Mouse (Mus musculus) layer of hippocampus, postnatal 10 days (tissue): ENCODE measurements at regions not wholly inside any gene's neighbourhood (a gene's known extent, or its start where the extent isn't known, plus 50 kb on each side); places are given as distances from the start of the nearest gene placed in this dataset.
A peak's percentile ranks its signal among the peaks of the same experiment; 100 is the strongest.

Experiments used
- DNase-seq, 2 experiments: peaks; one replicate each; pipeline ENCODE4 v3.0.0; 2021; ENCODE audit warnings: low spot score in 2 of 2

GRCm38 (mm10) chr8:30458136-30458535, 2970.4 kb upstream of the 5930422O12Rik start:
- DNase-seq, result no peak

- no peak for DNase-seq
Measured at GRCm38 (mm10) chr8:30482956-30483355, 2945.6 kb upstream of the 5930422O12Rik start.

- no peak for DNase-seq
Measured at GRCm38 (mm10) chr8:30494851-30495355, 2933.6 kb upstream of the 5930422O12Rik start.

DNA sequence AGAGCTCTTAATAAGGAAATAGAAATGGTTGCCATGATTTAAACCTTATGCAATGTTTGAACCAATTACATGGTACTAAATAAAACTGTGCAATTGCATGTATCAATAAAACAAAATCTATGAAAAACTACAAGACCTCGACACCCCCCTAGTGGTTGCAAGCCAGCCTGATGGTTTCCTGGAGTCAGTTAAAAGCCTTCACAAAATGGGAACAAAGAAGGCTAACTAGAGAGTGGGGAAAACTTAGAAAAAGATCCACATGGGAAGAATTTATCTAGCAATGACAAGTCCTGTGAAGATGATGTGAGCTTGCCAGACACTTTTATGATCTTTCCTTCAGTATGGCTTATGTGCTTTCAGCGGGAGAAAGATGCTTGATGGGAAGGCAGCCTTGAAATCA, 2926.3 kb upstream of the 5930422O12Rik start:
- peak in 1 of 2 experiments; percentile 12 for DNase-seq

DNA sequence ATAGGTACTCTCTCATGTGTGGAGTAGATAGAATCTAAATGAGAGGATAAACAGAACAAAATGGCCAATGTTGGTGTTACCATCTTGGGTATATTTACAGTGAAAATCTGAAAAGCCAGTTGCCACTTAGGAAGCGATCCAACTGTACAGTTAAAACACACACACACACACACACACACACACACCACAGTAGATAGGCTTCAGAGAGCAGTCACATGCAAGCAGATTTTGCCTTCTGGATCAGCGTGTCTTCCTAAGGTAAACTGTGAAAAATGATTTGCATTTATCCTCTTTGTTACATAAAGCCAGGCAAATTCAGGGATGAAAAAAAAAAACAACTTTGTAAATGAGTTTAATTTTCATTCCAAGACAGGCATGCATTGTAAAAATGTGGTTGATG, 2917.2 kb upstream of the 5930422O12Rik start:
- DNase-seq, result no peak

DNA sequence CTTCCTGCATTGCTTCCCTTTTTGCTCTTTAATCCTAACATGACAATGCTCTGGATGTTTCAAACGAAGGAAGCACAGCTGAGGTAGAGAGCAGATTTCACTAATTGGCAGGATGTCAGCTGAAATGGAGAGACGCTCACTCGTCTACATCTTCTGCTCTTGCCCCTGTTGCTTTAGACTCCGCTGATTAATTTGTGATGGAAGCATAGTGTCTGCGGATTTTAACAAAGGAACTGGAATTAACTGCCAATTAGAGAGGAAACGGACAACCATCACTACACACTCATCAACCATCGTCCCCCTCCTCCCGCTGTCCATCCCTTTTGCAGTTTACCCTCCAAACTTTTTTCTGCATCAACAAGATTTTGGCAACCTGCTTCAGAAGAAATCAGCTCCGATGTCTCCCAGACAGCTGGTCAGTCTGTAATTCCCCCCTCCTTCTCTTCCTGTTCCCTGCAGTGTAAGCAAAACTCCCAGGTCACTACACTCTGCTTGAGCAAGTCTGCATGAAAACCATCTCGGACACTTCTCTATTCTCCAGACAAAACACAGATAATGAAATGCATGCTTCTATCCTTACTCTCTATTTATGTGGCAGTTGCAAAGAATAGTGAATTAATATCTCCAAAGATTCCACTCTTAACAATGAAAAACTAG, 2905.6 kb upstream of the 5930422O12Rik start:
- DNase-seq, result no peak

DNA sequence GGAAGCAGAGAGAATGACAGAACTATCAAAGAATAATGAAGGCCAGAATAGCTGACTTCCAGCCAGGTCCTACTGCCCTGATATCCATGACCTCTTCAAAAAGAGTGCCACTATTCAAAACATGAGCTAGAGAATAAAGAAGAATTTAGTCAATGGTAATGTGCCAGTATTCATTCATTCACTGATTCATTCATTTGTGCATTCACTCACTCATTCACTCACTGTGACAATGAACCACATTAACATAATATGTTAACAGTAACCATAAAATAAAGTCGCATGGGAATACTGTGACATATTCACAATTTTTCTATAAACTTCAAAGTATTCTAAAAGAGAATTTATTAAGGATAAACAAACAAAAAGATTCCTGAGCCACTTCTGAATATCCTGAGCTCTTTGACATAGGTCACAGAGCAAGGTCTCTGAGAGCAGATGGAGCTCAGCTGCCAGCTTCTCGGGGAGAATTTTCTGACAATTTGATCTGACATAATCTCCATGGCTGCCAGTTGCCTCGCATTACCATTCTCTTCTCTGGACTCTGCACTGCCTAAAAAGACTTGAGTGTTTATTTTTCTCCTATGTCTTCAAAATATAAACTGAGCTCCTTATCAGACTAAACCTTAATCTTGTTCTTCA, 2895.5 kb upstream of the 5930422O12Rik start:
- DNase-seq, result no peak

- DNase-seq, result no peak
Measured at GRCm38 (mm10) chr8:30533501-30533870, 2895.0 kb upstream of the 5930422O12Rik start.

DNA sequence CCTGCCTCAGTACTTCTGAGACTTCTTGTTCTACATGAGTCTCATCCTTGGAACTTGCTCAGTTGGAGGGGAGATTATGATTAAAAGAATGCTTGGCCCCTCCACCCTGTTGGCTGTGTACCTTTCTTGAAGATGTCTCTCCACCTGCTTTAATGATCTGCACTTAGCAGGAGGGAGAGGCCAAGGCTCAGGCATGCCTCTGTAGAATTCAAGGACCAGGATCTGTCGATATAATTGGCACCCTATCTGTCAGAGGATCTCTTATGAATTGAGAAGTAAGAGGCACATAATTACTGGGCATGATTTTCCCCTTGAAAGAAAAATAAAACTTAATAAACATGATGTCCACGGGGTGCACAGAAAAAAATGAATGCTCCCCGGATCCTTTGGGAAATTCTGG, 2893.1 kb upstream of the 5930422O12Rik start:
- DNase-seq, result no peak

DNA sequence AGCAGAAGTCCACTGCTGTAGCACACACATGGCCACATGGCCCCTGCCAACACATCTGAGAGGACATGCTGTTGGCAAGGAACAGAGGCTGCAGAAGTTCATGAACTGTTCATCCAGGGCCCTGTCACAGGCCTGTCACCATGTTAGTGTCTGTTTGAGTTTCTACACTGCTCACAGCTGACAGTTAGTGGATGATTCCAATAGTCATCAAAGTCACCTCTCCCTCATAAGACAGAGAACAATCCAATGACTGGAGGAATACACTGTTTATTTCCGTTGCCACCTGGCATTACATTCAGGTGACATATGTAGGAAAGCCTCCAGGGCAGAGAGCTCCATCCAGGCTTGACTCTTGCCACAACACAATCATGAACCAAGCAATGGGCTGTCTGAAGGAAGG, 2886.3 kb upstream of the 5930422O12Rik start:
- no peak for DNase-seq

- peak in 1 of 2 experiments; percentile 11 for DNase-seq
Measured at GRCm38 (mm10) chr8:30547820-30548219, 2880.7 kb upstream of the 5930422O12Rik start.

DNA sequence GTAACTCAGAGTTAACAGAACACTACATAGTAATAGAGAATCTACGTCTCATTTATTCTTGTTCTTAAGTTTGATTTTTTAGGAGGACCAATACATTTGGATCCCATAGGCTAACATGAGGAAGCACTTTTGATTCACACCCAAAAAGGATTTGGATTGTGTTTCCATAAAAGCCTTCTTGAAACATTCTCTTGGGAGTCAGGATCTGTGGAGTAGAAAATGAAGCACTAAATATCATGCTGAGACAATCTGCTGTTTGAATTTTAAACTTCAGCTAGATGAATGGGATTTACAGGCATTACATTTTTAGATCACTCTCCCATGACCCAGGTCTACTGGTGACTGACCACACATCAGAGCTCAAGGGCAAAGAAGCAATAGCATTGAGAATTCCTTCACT, 2877.5 kb upstream of the 5930422O12Rik start:
- DNase-seq, result no peak

DNA sequence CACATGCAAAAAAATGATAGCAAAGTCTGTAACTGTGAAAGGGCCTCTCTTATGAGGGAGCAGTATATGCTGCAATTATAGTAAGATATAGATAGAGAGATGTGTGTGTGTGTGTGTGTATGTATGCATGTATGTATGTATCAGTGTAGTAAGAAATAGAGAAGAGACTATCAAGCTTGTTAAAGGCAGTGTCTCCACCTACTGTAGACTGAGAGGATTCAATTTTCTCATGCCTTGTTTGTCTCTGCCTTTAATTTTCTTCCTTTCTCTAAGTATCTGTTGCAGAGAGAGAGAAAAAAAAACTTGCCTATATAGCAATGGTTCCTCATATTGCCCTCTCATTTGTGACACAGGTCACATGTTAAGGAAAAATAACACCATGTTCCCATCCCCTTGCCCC, 2871.1 kb upstream of the 5930422O12Rik start:
- no peak for DNase-seq

DNA sequence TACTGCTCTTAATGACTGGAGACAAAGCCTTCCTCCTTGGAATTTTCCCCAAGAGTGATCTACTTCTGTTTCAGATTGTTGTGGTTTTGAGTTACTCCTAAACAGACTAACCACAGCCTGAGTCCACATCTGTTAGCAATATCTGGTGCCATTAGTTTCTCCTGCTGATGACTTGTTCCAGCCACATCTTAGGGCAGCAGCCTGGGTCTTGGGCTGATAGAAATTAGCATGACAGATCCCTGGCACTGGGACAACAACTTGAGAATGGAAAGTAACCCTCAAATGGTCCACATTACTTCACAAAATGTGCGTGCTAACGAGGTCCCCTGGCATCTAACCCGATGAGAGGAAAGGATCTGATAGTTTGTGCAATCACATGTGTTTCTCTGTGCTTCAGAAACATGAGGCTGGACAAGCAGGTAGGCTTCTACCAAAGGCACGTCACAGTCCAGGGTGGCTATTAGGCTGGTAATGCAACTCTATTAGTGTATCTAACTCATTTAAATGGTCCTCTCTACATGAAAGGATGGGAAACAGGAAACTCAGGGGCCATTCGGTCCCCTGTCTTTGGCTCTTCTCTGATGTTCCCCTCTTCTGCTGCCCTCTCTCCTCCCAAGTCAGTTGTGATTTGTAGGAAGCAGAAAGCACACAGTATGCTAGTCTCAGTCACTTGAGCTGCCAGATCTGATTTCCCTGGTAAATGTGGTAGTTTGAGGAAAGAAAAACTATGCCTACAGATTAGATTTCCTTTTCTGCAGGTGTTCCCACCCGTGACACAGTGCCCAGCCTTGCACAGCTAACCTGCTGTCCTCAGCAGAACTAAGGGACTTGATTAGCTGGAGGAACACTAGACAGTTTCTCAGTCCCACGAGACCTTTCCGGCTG, 2866.9 kb upstream of the 5930422O12Rik start:
- DNase-seq, result no peak

DNA sequence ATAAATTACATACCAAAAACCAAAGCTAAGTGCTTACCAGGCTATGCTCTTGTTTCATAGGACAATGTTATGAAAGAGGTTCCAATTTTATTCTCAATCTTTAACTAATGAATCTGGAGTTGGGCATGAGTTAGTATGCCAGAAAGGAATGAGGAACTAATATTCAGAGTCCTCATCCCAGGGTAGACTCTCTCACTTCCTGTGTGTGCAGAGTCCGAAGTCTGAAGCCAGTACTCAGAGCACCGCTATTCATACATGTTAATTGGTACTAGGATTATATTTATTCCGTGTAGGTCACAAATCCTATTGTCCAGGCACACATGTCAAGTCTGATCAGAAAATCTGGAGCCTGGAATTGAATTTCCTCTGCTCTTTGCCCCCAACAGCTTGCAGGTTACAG, 2858.7 kb upstream of the 5930422O12Rik start:
- no peak for DNase-seq

DNA sequence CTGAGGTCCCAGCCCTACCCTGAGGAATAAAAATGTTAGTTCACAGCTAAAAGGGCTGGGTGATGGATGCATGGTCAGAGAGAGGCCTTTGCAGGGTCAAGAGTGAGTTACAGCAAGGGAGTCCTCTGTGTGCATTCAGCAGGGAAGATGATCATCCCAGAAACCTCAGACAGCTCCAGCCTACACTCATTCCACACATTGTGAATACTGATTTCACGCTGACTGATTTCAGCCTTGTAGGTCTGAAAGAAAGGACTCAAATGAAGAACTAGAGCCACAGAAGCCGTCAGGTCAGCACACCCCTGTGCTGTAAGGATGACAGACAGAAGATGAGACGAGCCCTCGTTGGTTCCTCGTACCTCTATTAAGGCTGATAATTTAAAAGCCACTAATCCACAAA, 2858.0 kb upstream of the 5930422O12Rik start:
- DNase-seq, result no peak

DNA sequence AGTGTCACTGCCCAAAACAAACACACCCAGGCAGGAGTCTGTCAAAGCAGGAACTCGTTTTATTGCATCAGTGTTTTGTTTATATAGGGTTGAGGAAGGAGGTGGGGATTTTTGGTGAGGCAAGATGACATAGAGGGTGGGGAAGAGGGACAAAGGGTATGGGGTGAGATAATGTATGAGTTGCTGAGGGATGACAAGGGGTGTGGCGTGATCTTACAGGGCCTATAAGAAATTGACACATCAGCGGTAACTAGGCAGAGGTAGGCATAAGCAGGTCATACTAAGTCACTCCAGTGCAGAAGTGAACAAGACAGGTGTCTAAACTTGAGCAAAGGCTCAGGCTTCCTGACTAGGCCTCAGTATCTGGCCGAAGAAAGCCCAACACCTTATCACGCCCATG, 2841.0 kb upstream of the 5930422O12Rik start:
- no peak for DNase-seq

- no peak for DNase-seq
Measured at GRCm38 (mm10) chr8:30602421-30602820, 2826.1 kb upstream of the 5930422O12Rik start.

GRCm38 (mm10) chr8:30630332-30630731, 2798.2 kb upstream of the 5930422O12Rik start:
- no peak for DNase-seq

DNA sequence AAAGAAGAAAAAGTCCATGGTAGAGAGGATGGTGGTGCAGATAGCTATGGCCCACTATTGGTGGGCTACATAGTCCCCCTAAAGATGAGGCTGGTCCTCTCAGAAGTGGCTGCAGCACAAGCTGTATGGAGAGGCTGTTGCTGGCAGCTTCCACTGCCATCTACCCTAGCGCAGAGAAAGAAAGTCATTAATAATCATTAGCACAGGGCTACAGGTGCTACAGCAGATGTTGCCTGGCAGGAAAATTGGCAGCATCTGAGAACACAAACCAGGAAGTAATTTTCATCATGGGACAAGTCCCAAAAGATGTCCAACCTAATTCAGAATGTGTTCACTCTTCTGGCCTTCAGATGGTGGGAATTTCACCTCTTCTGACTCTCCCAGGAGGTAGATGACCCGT, 2791.7 kb upstream of the 5930422O12Rik start:
- DNase-seq, result no peak

DNA sequence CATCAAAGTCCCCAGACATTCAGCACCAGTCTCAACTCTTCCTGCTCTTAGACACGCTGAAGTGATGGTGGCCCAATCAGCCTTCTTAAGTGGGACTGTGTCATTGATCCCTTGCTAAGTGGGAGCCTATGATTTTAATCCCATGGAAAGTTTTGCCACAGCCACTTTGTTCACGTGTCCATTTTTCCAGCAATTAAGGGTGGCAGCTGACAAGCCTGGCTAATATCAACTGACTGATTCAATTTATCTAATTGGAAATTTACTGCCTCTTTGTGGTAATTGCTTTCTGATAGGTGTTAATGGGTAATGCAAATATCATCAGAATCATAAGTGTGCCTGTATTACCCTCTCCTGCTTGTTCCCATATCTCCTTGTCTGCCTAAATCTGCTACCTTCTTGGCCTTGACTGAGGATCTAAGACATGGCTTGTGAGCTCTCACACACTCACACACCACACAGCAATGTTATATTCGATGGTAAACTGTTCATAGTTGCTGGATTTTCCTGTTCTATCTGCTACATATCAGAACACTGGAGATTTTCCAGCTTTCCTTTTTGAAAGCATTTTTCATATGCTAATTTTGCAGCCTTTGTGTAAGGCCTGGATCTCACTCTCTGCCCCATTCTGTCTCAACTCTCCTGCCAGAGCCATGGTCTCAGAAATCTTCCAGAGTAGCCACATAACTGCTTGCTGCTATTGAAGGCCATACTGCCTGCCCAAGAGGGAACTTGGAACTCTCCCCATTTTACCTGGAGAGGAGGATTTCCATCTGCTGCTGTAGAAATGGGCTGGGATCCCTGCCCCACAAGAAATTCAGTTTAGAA, 2785.4 kb upstream of the 5930422O12Rik start:
- no peak for DNase-seq
